Mouse (Mus musculus) fibroblast of lung, adult 2 months (primary cell): ENCODE results near the gene Psmb8.

Source experiments
- DNase-seq: peaks from one replicate; pipeline ENCODE4 v3.0.0-alpha.2; 2011; ENCODE audit warnings: low read depth

The Psmb8 gene

DNA sequence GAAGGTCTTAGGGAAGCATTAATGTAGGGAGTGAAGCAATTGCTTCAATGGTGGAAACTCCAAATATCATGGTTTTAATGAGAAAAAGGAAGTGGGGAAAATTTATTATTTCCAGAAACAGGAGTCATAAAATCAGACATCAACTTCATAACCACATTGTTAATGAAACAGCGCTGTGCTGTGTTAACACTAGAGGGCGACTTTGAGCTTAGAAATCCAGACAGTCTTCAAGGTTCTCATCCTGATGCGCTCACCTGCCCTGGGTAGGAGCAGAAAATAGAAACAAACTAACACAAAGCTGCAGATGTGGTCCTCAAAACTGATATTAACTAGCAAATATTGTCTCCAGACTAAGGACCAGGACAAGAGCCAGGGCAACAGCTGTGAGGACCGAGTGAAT, 52.4 kb downstream of the Psmb8 start:
- no peak for DNase-seq
